Mouse (Mus musculus) intestine, embryonic 15.5 days (tissue): Measurements from ENCODE around the gene Jun. TPM values are rescaled to one million over a fixed set of nuclear protein-coding genes. Genes with fewer than 3 reads are reported as not detected.

ENCODE experiments used
- ATAC-seq: fragments of 200-750 bp; cut with Nextera tagmentation; 2 replicates; pipeline ENCODE4 v1.8.0; 2017; ENCODE audit warnings: moderate TSS enrichment, moderate library complexity
- H3K27ac ChIP-seq: fragments of 300-500 bp; sonication (generic); 2 replicates; pipeline ENCODE4 v1.5.1; 2015; ENCODE audit warnings: mild to moderate bottlenecking, inconsistent platforms
- H3K27me3 ChIP-seq: fragments of 300-500 bp; sonication (generic); replicated peaks from 2 replicates; pipeline ENCODE4 v1.6.1; 2015; ENCODE audit warnings: inconsistent platforms
- H3K36me3 ChIP-seq: fragments of 300-500 bp; sonication (generic); 2 replicates; pipeline ENCODE4 v1.6.1; 2015; ENCODE audit warnings: inconsistent platforms
- H3K4me1 ChIP-seq: fragments of 300-500 bp; sonication (generic); replicated peaks from 2 replicates; pipeline ENCODE4 v1.6.1; 2015; ENCODE audit warnings: inconsistent platforms
- H3K4me2 ChIP-seq: fragments of 300-500 bp; sonication (generic); replicated peaks from 2 replicates; pipeline ENCODE4 v1.6.1; 2015; ENCODE audit warnings: mild to moderate bottlenecking, inconsistent platforms
- H3K4me3 ChIP-seq: fragments of 300-500 bp; sonication (generic); replicated peaks from 2 replicates; pipeline ENCODE4 v1.5.1; 2015; ENCODE audit warnings: inconsistent platforms
- H3K9ac ChIP-seq: fragments of 300-500 bp; sonication (generic); 2 replicates; pipeline ENCODE4 v1.6.1; 2015; ENCODE audit warnings: inconsistent platforms
- H3K9me3 ChIP-seq: fragments of 300-500 bp; sonication (generic); 2 replicates; pipeline ENCODE4 v1.6.1; 2016; ENCODE audit warnings: inconsistent platforms
- WGBS: fragments of 180-500 bp; shearing (Covaris S2); methylation state at CpG from one replicate; pipeline ENCODE4 v1.1.7; 2015; 5-methylcytosine and 5-hydroxymethylcytosine counted together
- polyA plus RNA-seq: library from polyadenylated mRNA; unstranded; fragments of >200 nt; fragmentation: Nextera tagmentation; extraction: Ambion mirVana; gene quantifications from 2 replicates; pipeline ENCODE4 v1.2.1, GENCODE M21; 2015

The Jun gene
- polyA plus RNA-seq, 1 experiment from 2014 or later: 88.6 TPM

GRCm38 (mm10) chr4:95049884-95050517 is 2.0 kb downstream of the Jun start:
- H3K4me1 ChIP-seq: peaks cover 11% of the 10 kb centered on the region
- H3K4me2 ChIP-seq: peak overlapping the region; percentile 77
- H3K9ac ChIP-seq: peak overlapping the region; percentile 86
- no peaks in the 10 kb centered on the region for H3K36me3 ChIP-seq
- peak overlapping the region; percentile 99 for H3K27ac ChIP-seq
- H3K4me3 ChIP-seq: peak overlapping the region; percentile 87
- ATAC-seq: no peak
- no peaks in the 10 kb centered on the region for H3K27me3 ChIP-seq
- WGBS: under 1% methylated on average over 34 of the region's 34 CpGs
- no peaks in the 10 kb centered on the region for H3K9me3 ChIP-seq

- peak overlapping the region; percentile 77 for H3K4me2 ChIP-seq
- 22% methylated on average over 2 of the region's 2 CpGs for WGBS
- no peaks in the 10 kb centered on the region for H3K9me3 ChIP-seq
- no peak for ATAC-seq
- H3K27ac ChIP-seq: 0 out of 2 replicates have a peak overlapping the region, but pooled peaks have one; percentile 17
- H3K9ac ChIP-seq: peak overlapping the region; percentile 45
- peak overlapping the region; percentile 87 for H3K4me3 ChIP-seq
- no peaks in the 10 kb centered on the region for H3K27me3 ChIP-seq
- H3K4me1 ChIP-seq: peaks cover 11% of the 10 kb centered on the region
- no peaks in the 10 kb centered on the region for H3K36me3 ChIP-seq
Observed at GRCm38 (mm10) chr4:95049153-95049552, 2.9 kb downstream of the Jun start.

GRCm38 (mm10) chr4:95048731-95049100 is 3.3 kb downstream of the Jun start:
- H3K27ac ChIP-seq: no peak overlapping the region
- H3K4me1 ChIP-seq: peaks cover 11% of the 10 kb centered on the region
- ATAC-seq: no peak
- no peaks in the 10 kb centered on the region for H3K36me3 ChIP-seq
- peak overlapping the region; percentile 77 for H3K4me2 ChIP-seq
- 64% methylated on average over 4 of the region's 4 CpGs for WGBS
- H3K4me3 ChIP-seq: peak overlapping the region; percentile 9; the same call in 1 of the 2 replicates
- no peaks in the 10 kb centered on the region for H3K27me3 ChIP-seq
- H3K9ac ChIP-seq: no peak overlapping the region
- no peaks in the 10 kb centered on the region for H3K9me3 ChIP-seq

GRCm38 (mm10) chr4:95048021-95048730 is 3.8 kb downstream of the Jun start:
- peak overlapping the region; percentile 77 for H3K4me2 ChIP-seq
- H3K4me3 ChIP-seq: 0 out of 2 replicates have a peak overlapping the region, but pooled peaks have one; percentile 9
- no peak overlapping the region for H3K9ac ChIP-seq
- no peaks in the 10 kb centered on the region for H3K36me3 ChIP-seq
- no peak for ATAC-seq
- no peaks in the 10 kb centered on the region for H3K9me3 ChIP-seq
- H3K27ac ChIP-seq: no peak overlapping the region
- H3K4me1 ChIP-seq: peaks cover 11% of the 10 kb centered on the region
- 43% methylated on average over 5 of the region's 5 CpGs for WGBS
- no peaks in the 10 kb centered on the region for H3K27me3 ChIP-seq

- H3K36me3 ChIP-seq: no peaks in the 10 kb centered on the region
- no peaks in the 10 kb centered on the region for H3K27me3 ChIP-seq
- no peak overlapping the region for H3K9ac ChIP-seq
- no peak overlapping the region for H3K27ac ChIP-seq
- H3K4me2 ChIP-seq: no peak overlapping the region
- 84% methylated on average over 1 of the region's 1 CpGs for WGBS
- H3K9me3 ChIP-seq: no peaks in the 10 kb centered on the region
- ATAC-seq: no peak
- H3K4me1 ChIP-seq: peaks cover 11% of the 10 kb centered on the region
- H3K4me3 ChIP-seq: no peak overlapping the region
Observed at GRCm38 (mm10) chr4:95045133-95045532, 6.9 kb downstream of the Jun start.

- ATAC-seq: no peak
- no peaks in the 10 kb centered on the region for H3K9me3 ChIP-seq
- H3K27me3 ChIP-seq: no peaks in the 10 kb centered on the region
- no peak overlapping the region for H3K27ac ChIP-seq
- H3K4me2 ChIP-seq: no peak overlapping the region
- no peaks in the 10 kb centered on the region for H3K36me3 ChIP-seq
- H3K4me3 ChIP-seq: no peak overlapping the region
- WGBS: 63% methylated on average over 6 of the region's 6 CpGs
- H3K4me1 ChIP-seq: peaks cover 11% of the 10 kb centered on the region
- no peak overlapping the region for H3K9ac ChIP-seq
Observed at GRCm38 (mm10) chr4:95044721-95045120, 7.3 kb downstream of the Jun start.

- no peaks in the 10 kb centered on the region for H3K36me3 ChIP-seq
- H3K4me3 ChIP-seq: no peak overlapping the region
- H3K9ac ChIP-seq: no peak overlapping the region
- H3K4me1 ChIP-seq: no peaks in the 10 kb centered on the region
- no peak for ATAC-seq
- H3K27me3 ChIP-seq: no peaks in the 10 kb centered on the region
- no peak overlapping the region for H3K27ac ChIP-seq
- no peak overlapping the region for H3K4me2 ChIP-seq
- H3K9me3 ChIP-seq: no peaks in the 10 kb centered on the region
- WGBS: 69% methylated on average over 5 of the region's 5 CpGs
Observed at GRCm38 (mm10) chr4:95038024-95038423, 14.0 kb downstream of the Jun start.

- Histone ChIP-seq H3K4me3 (no peak overlapping the region), H3K36me3 (no peaks in the 10 kb centered on the region), H3K9ac (no peak overlapping the region), H3K27me3 (no peaks in the 10 kb centered on the region), H3K4me1 (no peaks in the 10 kb centered on the region), H3K4me2 (no peak overlapping the region), H3K27ac (no peak overlapping the region), H3K9me3 (no peaks in the 10 kb centered on the region)
- ATAC-seq: no peak
- WGBS: 60% methylated on average over 4 of the region's 4 CpGs
Observed at GRCm38 (mm10) chr4:95031158-95031557, 20.9 kb downstream of the Jun start.

GRCm38 (mm10) chr4:95025847-95026600 is 26.0 kb downstream of the Jun start:
- Histone ChIP-seq H3K9me3 (no peaks in the 10 kb centered on the region), H3K9ac (no peak overlapping the region), H3K27ac (no peak overlapping the region), H3K4me3 (no peak overlapping the region), H3K36me3 (no peaks in the 10 kb centered on the region), H3K27me3 (no peaks in the 10 kb centered on the region), H3K4me2 (no peak overlapping the region), H3K4me1 (no peaks in the 10 kb centered on the region)
- 86% methylated on average over 16 of the region's 16 CpGs for WGBS
- no peak for ATAC-seq

GRCm38 (mm10) chr4:95023350-95023953 is 28.6 kb downstream of the Jun start:
- H3K4me3 ChIP-seq: no peak overlapping the region
- no peak overlapping the region for H3K4me2 ChIP-seq
- no peak for ATAC-seq
- H3K36me3 ChIP-seq: no peaks in the 10 kb centered on the region
- no peaks in the 10 kb centered on the region for H3K4me1 ChIP-seq
- no peaks in the 10 kb centered on the region for H3K27me3 ChIP-seq
- no peaks in the 10 kb centered on the region for H3K9me3 ChIP-seq
- WGBS: 84% methylated on average over 12 of the region's 12 CpGs
- no peak overlapping the region for H3K27ac ChIP-seq
- H3K9ac ChIP-seq: no peak overlapping the region

GRCm38 (mm10) chr4:95021649-95022637 is 30.1 kb downstream of the Jun start:
- WGBS: 65% methylated on average over 12 of the region's 12 CpGs
- H3K9me3 ChIP-seq: no peaks in the 10 kb centered on the region

More at GRCm38 (mm10) chr4:95021649-95022637, 30.1 kb downstream of the Jun start:
- no peaks in the 10 kb centered on the region for H3K36me3 ChIP-seq
- no peak overlapping the region for H3K4me2 ChIP-seq
- no peaks in the 10 kb centered on the region for H3K4me1 ChIP-seq
- H3K27me3 ChIP-seq: no peaks in the 10 kb centered on the region
- no peak overlapping the region for H3K4me3 ChIP-seq
- H3K27ac ChIP-seq: no peak overlapping the region
- no peak for ATAC-seq
- no peak overlapping the region for H3K9ac ChIP-seq
